ENCODE assay signal across 26 mouse cellular contexts in the genomic region with DNA sequence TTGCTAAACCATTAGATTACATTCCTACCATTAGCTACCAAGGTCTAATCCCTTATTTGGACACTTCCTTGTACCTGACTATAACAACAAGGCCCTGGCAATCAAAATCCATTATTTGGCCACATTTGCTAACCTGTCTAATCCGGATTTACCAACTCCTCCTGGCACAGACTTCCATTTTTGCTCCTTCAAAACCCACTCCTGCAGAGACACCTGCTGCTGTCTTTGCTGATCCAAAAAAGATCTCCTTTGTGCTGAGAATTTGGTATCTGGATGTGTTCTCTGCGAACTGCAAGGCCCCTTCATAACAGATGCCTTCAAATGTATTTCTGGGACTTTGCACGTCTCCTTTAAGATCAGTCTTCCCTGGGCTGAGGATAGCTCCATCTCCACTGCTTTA. TPM values are rescaled to one million over a fixed set of nuclear protein-coding genes. Genes with fewer than 3 reads are reported as not detected.
DNase-seq lines count a peak whose midpoint lies in the region; TF ChIP-seq lines count a peak whose summit lies in the region.
"Had no signal": no experiment of that assay in that cellular context is flagged by ENCODE, and none has a peak within 500 bp of the region (broad histone marks: within the 10 kb centered on the region; RNA-seq: fewer than 3 reads in every experiment).

No protein-coding gene starts in this region.

- 17% methylated on average over 3 of the region's 3 CpGs for WGBS in cerebellum, adult 2 months
- WGBS in small intestine, adult 2 months = 87% methylated on average over 3 of the region's 3 CpGs

- H3K27ac ChIP-seq in cerebellum, adult 2 months (ENCODE audit: insufficient read depth, low read length) = no peak overlapping the region
- peak overlapping the region; percentile 48; the same call in 1 of the 2 replicates for H3K27ac ChIP-seq in small intestine, adult 2 months (ENCODE audit: insufficient read depth, low read depth, low read length)
- H3K27ac ChIP-seq: embryonic facial prominence, embryonic 12.5 days; embryonic facial prominence, embryonic 15.5 days; heart, adult 2 months; heart, embryonic 10.5 days; heart, embryonic 13.5 days; hindbrain, embryonic 14.5 days; hindbrain, postnatal 0 days had no signal

- TF ChIP-seq CTCF in cerebellum, adult 2 months (IDR thresholded peaks at IDR 0.05; ENCODE audit: borderline replicate concordance, insufficient read depth, low read depth, low read length) = no peak
- TF ChIP-seq CTCF in small intestine, adult 2 months (IDR thresholded peaks at IDR 0.05; ENCODE audit: extremely low read depth, insufficient read length, insufficient replicate concordance, low read depth, low read length) = no peak

- H3K4me3 ChIP-seq in cerebellum, adult 2 months (replicated peaks; ENCODE audit: insufficient read depth, low read depth, low read length) = no peak overlapping the region
- H3K4me3 ChIP-seq in small intestine, adult 2 months (ENCODE audit: low read depth, low read length) = no peak overlapping the region
- H3K4me3 ChIP-seq: embryonic facial prominence, embryonic 12.5 days; embryonic facial prominence, embryonic 15.5 days; heart, adult 2 months; heart, embryonic 10.5 days; heart, embryonic 13.5 days had no signal

- H3K36me3 ChIP-seq in small intestine, adult 2 months (ENCODE audit: control insufficient read depth, insufficient read depth, low read length) = no peaks in the 10 kb centered on the region

- no peaks in the 10 kb centered on the region for H3K27me3 ChIP-seq in cerebellum, adult 2 months (ENCODE audit: control insufficient read depth, insufficient read depth, low read length)
- no peaks in the 10 kb centered on the region for H3K27me3 ChIP-seq in small intestine, adult 2 months (ENCODE audit: control insufficient read depth, insufficient read depth, low read length)
- H3K27me3 ChIP-seq: embryonic facial prominence, embryonic 12.5 days; embryonic facial prominence, embryonic 15.5 days; heart, embryonic 13.5 days had no signal

- peaks cover 4% of the 10 kb centered on the region; the same call in 1 of the 2 replicates for H3K4me1 ChIP-seq in cerebellum, adult 2 months (ENCODE audit: control insufficient read depth, insufficient read depth, low read length)
- H3K4me1 ChIP-seq in small intestine, adult 2 months (ENCODE audit: control insufficient read depth, insufficient read depth, insufficient read length, low read length) = peaks cover 6% of the 10 kb centered on the region
- H3K4me1 ChIP-seq: embryonic facial prominence, embryonic 12.5 days; embryonic facial prominence, embryonic 15.5 days; heart, embryonic 10.5 days; heart, embryonic 13.5 days had no signal

- peak; percentile 53 to 67 for DNase-seq in cerebellum, adult 2 months
- DNase-seq in cerebellum, postnatal 4 days (ENCODE audit: low spot score in 2 of 2) = no peak
- DNase-seq in brain, adult 2 months (ENCODE audit: low read depth, low spot score) = peak; percentile 62
- peak; percentile 73 to 76 for DNase-seq in cerebellum, postnatal 10 days
- DNase-seq in left cerebral cortex, postnatal 25 days (ENCODE audit: low spot score in 2 of 2) = no peak
- no peak for DNase-seq in frontal cortex, postnatal 10 days (ENCODE audit: low spot score in 2 of 2)
- DNase-seq: adrenal gland, postnatal 10 days; adrenal gland, postnatal 36 days; forebrain, postnatal 0 days; gastrocnemius, postnatal 10 days; gastrocnemius, postnatal 36 days; heart, adult 2 months; heart, postnatal 14 days; heart, postnatal 4 days; kidney, adult 18-20 months; kidney, adult 9 months had no signal

- no peak for TF ChIP-seq POLR2A in cerebellum, adult 2 months (IDR thresholded peaks at IDR 0.05; ENCODE audit: borderline replicate concordance, insufficient read depth, low read length)
- TF ChIP-seq POLR2A in small intestine, adult 2 months (IDR thresholded peaks at IDR 0.05; ENCODE audit: low read depth, low read length) = no peak

- intact Hi-C loops in left cerebral cortex, postnatal 25 days (cut with DNase I) = no loop called here

RNA-seq across cellular contexts. Expression of a gene that starts 12.3 kb away (rescaled TPM):
- polyA plus RNA-seq in cerebellum, adult 2 months (2012; rRNA removed) = 669 and 677 TPM in 2 replicates
- 212 and 412 TPM in 2 replicates for polyA plus RNA-seq in small intestine, adult 2 months (2012; rRNA removed)
- 100 to 1,000 TPM; 648 to 675 TPM for total RNA-seq in left cerebral cortex, postnatal 25 days (2021)

RNA-seq across cellular contexts. Expression of a gene that starts 21.8 kb away (rescaled TPM):
- polyA plus RNA-seq in cerebellum, adult 2 months (2012; rRNA removed) = 276 and 289 TPM in 2 replicates
- polyA plus RNA-seq in small intestine, adult 2 months (2012; rRNA removed) = 82.6 and 131 TPM in 2 replicates
- total RNA-seq in left cerebral cortex, postnatal 25 days (2021) = 100 to 1,000 TPM; 149 to 163 TPM

RNA-seq across cellular contexts. Expression of a gene that starts 23.6 kb away (rescaled TPM):
- polyA plus RNA-seq in cerebellum, adult 2 months (2012; rRNA removed) = 958 and 983 TPM in 2 replicates
- 683 and 1,784 TPM in 2 replicates for polyA plus RNA-seq in small intestine, adult 2 months (2012; rRNA removed)
- 1,000 to 10,000 TPM in 1 of 2 experiments, 100 to 1,000 TPM in 1; 954 to 1,041 TPM for total RNA-seq in left cerebral cortex, postnatal 25 days (2021)

RNA-seq across cellular contexts. Expression of a gene that starts 32.0 kb away (rescaled TPM):
- 1.5 TPM in 2 replicates for polyA plus RNA-seq in cerebellum, adult 2 months (2012; rRNA removed)
- 4.5 and 7.0 TPM in 2 replicates for polyA plus RNA-seq in small intestine, adult 2 months (2012; rRNA removed)
- 1 to 10 TPM; 2.9 to 3.6 TPM for total RNA-seq in left cerebral cortex, postnatal 25 days (2021)

RNA-seq across cellular contexts. Expression of a gene that starts 53.0 kb away (rescaled TPM):
- polyA plus RNA-seq in cerebellum, adult 2 months (2012; rRNA removed) = 104 and 109 TPM in 2 replicates
- 2.8 and 5.0 TPM in 2 replicates for polyA plus RNA-seq in small intestine, adult 2 months (2012; rRNA removed)
- total RNA-seq in left cerebral cortex, postnatal 25 days (2021) = 100 to 1,000 TPM; 169 to 181 TPM
- total RNA-seq: common myeloid progenitor, adult 5-6 weeks; granulocyte monocyte progenitor cell, adult 5-6 weeks had no signal
- polyA plus RNA-seq: activated CD4-positive, CD25-positive, alpha-beta regulatory T cell, adult 4 months; heart, embryonic 10.5 days had no signal

Comparison
In these comparisons a context has a peak if more than half of its experiments do, and no peak if none do; other contexts are left out.
1. DNase-seq: peak in cerebellum, adult 2 months (2 of 2), brain, adult 2 months (single experiment) and cerebellum, postnatal 10 days (2 of 2); none in cerebellum, postnatal 4 days (0 of 2), left cerebral cortex, postnatal 25 days (0 of 2) and frontal cortex, postnatal 10 days (0 of 2).